Mouse (Mus musculus) heart, embryonic 13.5 days (tissue): ENCODE results near the gene Ccdc47. TPM values are rescaled to one million over a fixed set of nuclear protein-coding genes. Genes with fewer than 3 reads are reported as not detected.
A peak's percentile ranks its signal among the peaks of the same experiment; 100 is the strongest.

ENCODE experiments used
- ATAC-seq: fragments of 200-750 bp; cut with Nextera tagmentation; 2 replicates; pipeline ENCODE4 v1.8.0; 2017; ENCODE audit warnings: moderate TSS enrichment; ENCODE audit not compliant: insufficient number of reproducible peaks, low FRiP score, low TSS enrichment; ENCODE audit errors: extremely low read depth
- H3K27ac ChIP-seq: fragments of 300-500 bp; sonication (generic); replicated peaks from 2 replicates; pipeline ENCODE4 v1.5.1; 2015; ENCODE audit warnings: moderate library complexity, mild to moderate bottlenecking, inconsistent platforms
- H3K27me3 ChIP-seq: fragments of 300-500 bp; sonication (generic); replicated peaks from 2 replicates; pipeline ENCODE4 v1.6.1; 2015; ENCODE audit warnings: mild to moderate bottlenecking, inconsistent platforms
- H3K36me3 ChIP-seq: fragments of 300-500 bp; sonication (generic); 2 replicates; pipeline ENCODE4 v1.6.1; 2015; ENCODE audit warnings: mild to moderate bottlenecking, inconsistent platforms
- H3K4me1 ChIP-seq: fragments of 300-500 bp; sonication (generic); 2 replicates; pipeline ENCODE4 v1.6.1; 2015; ENCODE audit warnings: inconsistent platforms
- H3K4me2 ChIP-seq: fragments of 300-500 bp; sonication (generic); 2 replicates; pipeline ENCODE4 v1.6.1; 2015; ENCODE audit warnings: inconsistent platforms, mild to moderate bottlenecking, moderate library complexity
- H3K4me3 ChIP-seq: fragments of 300-500 bp; sonication (generic); 2 replicates; pipeline ENCODE4 v1.5.1; 2015; ENCODE audit warnings: moderate library complexity, mild to moderate bottlenecking, inconsistent platforms
- H3K9ac ChIP-seq: fragments of 300-500 bp; sonication (generic); 2 replicates; pipeline ENCODE4 v1.6.1; 2015; ENCODE audit warnings: inconsistent platforms, mild to moderate bottlenecking, moderate library complexity
- H3K9me3 ChIP-seq: fragments of 300-500 bp; sonication (generic); 2 replicates; pipeline ENCODE4 v1.6.1; 2016; ENCODE audit warnings: inconsistent platforms
- WGBS: fragments of 180-500 bp; shearing (Covaris S2); methylation state at CpG from one replicate; pipeline ENCODE4 v1.1.7; 2015; ENCODE audit warnings: mixed read lengths; 5-methylcytosine and 5-hydroxymethylcytosine counted together
- polyA plus RNA-seq: library from polyadenylated mRNA; unstranded; fragments of >200 nt; fragmentation: Nextera tagmentation; extraction: Ambion mirVana; gene quantifications from 2 replicates; pipeline ENCODE4 v1.2.1, GENCODE M21; 2015

Ccdc47 gene
- polyA plus RNA-seq, 1 experiment from 2014 or later = 79.6 TPM

GRCm38 (mm10) chr11:106195341-106195740, 20.8 kb downstream of the Ccdc47 start:
- H3K4me3 ChIP-seq = no peak overlapping the region

GRCm38 (mm10) chr11:106194891-106195290, 21.3 kb downstream of the Ccdc47 start:
- Histone ChIP-seq H3K9me3 (no peaks in the 10 kb centered on the region), H3K4me3 (no peak overlapping the region), H3K27me3 (no peaks in the 10 kb centered on the region), H3K27ac (peak overlapping the region; percentile 64), H3K4me2 (no peak overlapping the region), H3K9ac (no peak overlapping the region), H3K4me1 (peaks cover 33% of the 10 kb centered on the region), H3K36me3 (peaks cover 30% of the 10 kb centered on the region)
- no peak for ATAC-seq
- WGBS = 89% methylated on average over 7 of the region's 7 CpGs

More at GRCm38 (mm10) chr11:106195341-106195740, 20.8 kb downstream of the Ccdc47 start:
- Histone ChIP-seq H3K4me1 (peaks cover 33% of the 10 kb centered on the region), H3K9me3 (no peaks in the 10 kb centered on the region), H3K9ac (peak overlapping the region; percentile 37; the same call in 1 of the 2 replicates), H3K27ac (peak overlapping the region; percentile 64), H3K27me3 (no peaks in the 10 kb centered on the region), H3K4me2 (no peak overlapping the region), H3K36me3 (peaks cover 35% of the 10 kb centered on the region)
- no peak for ATAC-seq

- peak overlapping the region; percentile 89 for H3K4me2 ChIP-seq
- H3K27me3 ChIP-seq = no peaks in the 10 kb centered on the region
- H3K9me3 ChIP-seq = no peaks in the 10 kb centered on the region
- H3K4me1 ChIP-seq = peaks cover 33% of the 10 kb centered on the region
- peak overlapping the region; percentile 84 for H3K27ac ChIP-seq
- ATAC-seq = no peak
- peaks cover 30% of the 10 kb centered on the region for H3K36me3 ChIP-seq
- H3K9ac ChIP-seq = peak overlapping the region; percentile 83
- peak overlapping the region; percentile 67 for H3K4me3 ChIP-seq
- WGBS = 24% methylated on average over 3 of the region's 3 CpGs
Measured at GRCm38 (mm10) chr11:106194155-106194541, 22.0 kb downstream of the Ccdc47 start.

GRCm38 (mm10) chr11:106193371-106194154, 22.6 kb downstream of the Ccdc47 start:
- Histone ChIP-seq H3K27ac (peak overlapping the region; percentile 84), H3K9me3 (no peaks in the 10 kb centered on the region), H3K36me3 (peaks cover 25% of the 10 kb centered on the region), H3K4me1 (peaks cover 33% of the 10 kb centered on the region), H3K4me3 (peak overlapping the region; percentile 67), H3K27me3 (no peaks in the 10 kb centered on the region), H3K4me2 (peak overlapping the region; percentile 89), H3K9ac (peak overlapping the region; percentile 83)
- 3% methylated on average over 41 of the region's 44 CpGs for WGBS
- peak; percentile 96 for ATAC-seq

- Histone ChIP-seq H3K4me1 (peaks cover 33% of the 10 kb centered on the region), H3K4me3 (peak overlapping the region; percentile 67), H3K4me2 (peak overlapping the region; percentile 89), H3K27ac (peak overlapping the region; percentile 77), H3K9ac (peak overlapping the region; percentile 83), H3K27me3 (no peaks in the 10 kb centered on the region), H3K36me3 (peaks cover 17% of the 10 kb centered on the region), H3K9me3 (no peaks in the 10 kb centered on the region)
- WGBS = 9% methylated on average over 19 of the region's 19 CpGs
- ATAC-seq = no peak
Measured at GRCm38 (mm10) chr11:106192657-106193370, 23.3 kb downstream of the Ccdc47 start.

- H3K4me1 ChIP-seq = peaks cover 33% of the 10 kb centered on the region
- no peaks in the 10 kb centered on the region for H3K9me3 ChIP-seq
- no peak for ATAC-seq
- no peak overlapping the region for H3K27ac ChIP-seq
- H3K36me3 ChIP-seq = peaks cover 12% of the 10 kb centered on the region
- peak overlapping the region; percentile 67 for H3K4me3 ChIP-seq
- peak overlapping the region; percentile 89 for H3K4me2 ChIP-seq
- H3K9ac ChIP-seq = peak overlapping the region; percentile 83; the same call in 1 of the 2 replicates
- 58% methylated on average over 5 of the region's 5 CpGs for WGBS
- H3K27me3 ChIP-seq = no peaks in the 10 kb centered on the region
Measured at GRCm38 (mm10) chr11:106192241-106192640, 23.9 kb downstream of the Ccdc47 start.

GRCm38 (mm10) chr11:106191716-106192115, 24.4 kb downstream of the Ccdc47 start:
- Histone ChIP-seq H3K4me3 (no peak overlapping the region), H3K4me2 (peak overlapping the region; percentile 89; the same call in 1 of the 2 replicates), H3K4me1 (peaks cover 33% of the 10 kb centered on the region), H3K36me3 (peaks cover 8% of the 10 kb centered on the region), H3K9ac (no peak overlapping the region), H3K9me3 (no peaks in the 10 kb centered on the region), H3K27me3 (no peaks in the 10 kb centered on the region), H3K27ac (no peak overlapping the region)
- 95% methylated on average over 3 of the region's 3 CpGs for WGBS
- no peak for ATAC-seq

GRCm38 (mm10) chr11:106187326-106187725, 28.8 kb downstream of the Ccdc47 start:
- no peaks in the 10 kb centered on the region for H3K9me3 ChIP-seq
- no peaks in the 10 kb centered on the region for H3K27me3 ChIP-seq
- H3K4me3 ChIP-seq = no peak overlapping the region
- H3K36me3 ChIP-seq = peaks cover 26% of the 10 kb centered on the region
- no peak for ATAC-seq
- no peak overlapping the region for H3K27ac ChIP-seq
- H3K4me1 ChIP-seq = peaks cover 5% of the 10 kb centered on the region
- H3K4me2 ChIP-seq = no peak overlapping the region
- WGBS = 81% methylated on average over 4 of the region's 4 CpGs
- H3K9ac ChIP-seq = no peak overlapping the region

- WGBS = 88% methylated on average over 2 of the region's 2 CpGs
- no peak overlapping the region for H3K27ac ChIP-seq
- no peak for ATAC-seq
Measured at GRCm38 (mm10) chr11:106180449-106180801, 35.7 kb downstream of the Ccdc47 start.

GRCm38 (mm10) chr11:106179711-106180448, 36.3 kb downstream of the Ccdc47 start:
- Histone ChIP-seq H3K27ac (no peak overlapping the region), H3K4me2 (no peak overlapping the region), H3K9ac (no peak overlapping the region), H3K36me3 (peaks cover 27% of the 10 kb centered on the region), H3K4me3 (no peak overlapping the region), H3K9me3 (no peaks in the 10 kb centered on the region), H3K27me3 (no peaks in the 10 kb centered on the region), H3K4me1 (peaks cover 11% of the 10 kb centered on the region)
- no peak for ATAC-seq
- 63% methylated on average over 7 of the region's 7 CpGs for WGBS

More at GRCm38 (mm10) chr11:106180449-106180801, 35.7 kb downstream of the Ccdc47 start:
- no peak overlapping the region for H3K9ac ChIP-seq
- no peak overlapping the region for H3K4me3 ChIP-seq
- no peaks in the 10 kb centered on the region for H3K27me3 ChIP-seq
- H3K4me1 ChIP-seq = peaks cover 11% of the 10 kb centered on the region
- H3K36me3 ChIP-seq = peaks cover 31% of the 10 kb centered on the region
- no peaks in the 10 kb centered on the region for H3K9me3 ChIP-seq
- H3K4me2 ChIP-seq = no peak overlapping the region
